Mouse (Mus musculus): Measurements from ENCODE around the gene Col6a5. TPM values are rescaled to one million over a fixed set of nuclear protein-coding genes. Genes with fewer than 3 reads are reported as not detected.

The Col6a5 gene
- polyA plus RNA-seq (2012; rRNA removed) = 1.7 and 2.8 TPM in 2 replicates
- polyA plus RNA-seq (2014; fragmentation: Nextera tagmentation; extraction: Ambion mirVana) = 0.58 and 1.1 TPM in 2 replicates

DNA sequence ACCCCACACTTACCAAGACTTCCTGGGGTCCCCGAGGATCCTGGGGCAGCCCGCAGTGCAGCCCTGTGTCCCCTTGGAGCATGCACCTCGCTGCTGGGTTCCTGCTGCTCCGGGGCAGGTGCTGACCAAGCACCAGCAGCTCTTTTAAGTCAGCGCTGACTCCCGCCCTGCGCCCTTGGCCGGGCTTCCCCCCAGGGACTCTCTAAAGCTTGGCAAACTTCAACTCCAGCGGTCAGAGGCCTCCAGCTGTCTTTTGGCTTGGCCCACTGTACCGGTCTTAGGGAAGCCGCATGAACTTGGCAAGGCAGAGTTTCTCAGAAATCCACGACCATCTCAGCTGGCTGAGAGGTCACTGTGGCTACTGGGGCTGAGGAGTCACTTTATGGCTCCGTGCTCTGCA lies at the start of gene Col6a5:
Col6a5 (minus strand) TSS at position 111 of the 400 bp plus-strand sequence.
- 13% methylated on average over 13 of the region's 13 CpGs for WGBS
- no peaks in the 10 kb centered on the region for H3K27me3 ChIP-seq (ENCODE audit: control insufficient read depth, insufficient read depth, low read length)
- TF ChIP-seq POLR2A (IDR thresholded peaks at IDR 0.05; ENCODE audit: borderline replicate concordance, extremely low read depth, insufficient read depth, insufficient read length) = no peak
- ATAC-seq (ENCODE audit: low FRiP score, low read depth) = no peak
- H3K4me2 ChIP-seq (replicated peaks; ENCODE audit: low read depth, low read length, severe bottlenecking) = no peak within 1 kb of the TSS
- peaks cover 7% of the 10 kb centered on the region for H3K4me1 ChIP-seq (ENCODE audit: control insufficient read depth, insufficient read depth, low read length)
- H3K9me3 ChIP-seq (ENCODE audit: control insufficient read depth, low read length) = no peaks in the 10 kb centered on the region
- peak; percentile 26 for DNase-seq (ENCODE audit: low spot score)
- H3K36me3 ChIP-seq (ENCODE audit: control insufficient read depth, insufficient read depth, low read length) = no peaks in the 10 kb centered on the region
- no peak within 1 kb of the TSS for H3K4me3 ChIP-seq (replicated peaks; ENCODE audit: low read length)
- H3K27ac ChIP-seq (replicated peaks; ENCODE audit: low read depth, low read length) = no peak within 1 kb of the TSS
- no peak within 1 kb of the TSS for H3K9ac ChIP-seq (ENCODE audit: low read depth, low read length, severe bottlenecking)

DNA sequence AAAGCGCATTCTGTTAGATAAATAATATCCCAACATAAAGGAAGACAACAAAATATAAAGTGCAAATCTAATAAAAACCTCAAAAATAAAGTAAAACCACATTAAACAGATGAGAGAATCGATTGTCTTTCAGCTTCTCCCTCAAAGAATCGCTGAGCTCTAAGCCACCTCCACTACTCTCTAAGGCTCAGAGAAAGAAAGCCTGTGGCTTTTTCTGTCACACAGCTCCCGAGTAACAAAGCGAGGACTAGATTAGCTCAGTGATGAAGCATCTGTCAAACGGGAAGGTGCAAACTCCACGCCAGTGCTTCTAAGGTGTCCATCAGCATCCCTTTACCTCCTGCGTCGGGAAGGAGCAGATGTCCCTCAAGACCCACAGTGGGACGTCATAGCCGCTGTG lies 37.5 kb upstream of the Col6a5 start:
- Histone ChIP-seq H3K27me3 (ENCODE audit: control insufficient read depth, insufficient read depth, low read length) (no peaks in the 10 kb centered on the region), H3K9me3 (ENCODE audit: control insufficient read depth, low read length) (no peaks in the 10 kb centered on the region), H3K36me3 (ENCODE audit: control insufficient read depth, insufficient read depth, low read length) (no peaks in the 10 kb centered on the region), H3K4me2 (replicated peaks; ENCODE audit: low read depth, low read length, severe bottlenecking) (no peak overlapping the region), H3K4me1 (ENCODE audit: control insufficient read depth, insufficient read depth, low read length) (no peaks in the 10 kb centered on the region), H3K27ac (replicated peaks; ENCODE audit: low read depth, low read length) (no peak overlapping the region), H3K9ac (ENCODE audit: low read depth, low read length, severe bottlenecking) (no peak overlapping the region), H3K4me3 (replicated peaks; ENCODE audit: low read length) (no peak overlapping the region)
- ATAC-seq (ENCODE audit: low FRiP score, low read depth) = no peak
- no peak for DNase-seq (ENCODE audit: low spot score)
- WGBS = 53% methylated on average over 11 of the region's 11 CpGs
- TF ChIP-seq POLR2A (IDR thresholded peaks at IDR 0.05; ENCODE audit: borderline replicate concordance, extremely low read depth, insufficient read depth, insufficient read length) = no peak

DNA sequence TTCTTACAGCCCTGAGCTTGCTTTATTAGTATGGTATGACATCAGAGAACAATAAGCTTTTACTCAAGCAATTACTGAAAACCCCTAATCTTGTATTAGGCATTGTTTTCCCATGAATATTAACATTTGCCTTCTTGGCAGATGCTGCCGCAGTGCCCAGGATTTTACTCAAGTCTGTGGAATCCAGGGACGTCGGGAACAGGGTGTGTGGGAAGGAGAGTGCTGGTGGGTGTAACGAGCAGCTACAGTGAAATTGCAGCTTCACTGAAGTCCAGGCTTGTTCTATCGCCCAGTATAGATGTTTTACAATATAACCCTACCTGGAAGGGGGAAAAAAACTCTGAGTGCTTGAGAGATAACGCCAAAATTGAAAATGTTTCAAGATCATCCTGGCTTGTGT lies 32.0 kb upstream of the Col6a5 start:
- H3K4me3 ChIP-seq (replicated peaks; ENCODE audit: low read length) = no peak overlapping the region
- H3K4me1 ChIP-seq (ENCODE audit: control insufficient read depth, insufficient read depth, low read length) = no peaks in the 10 kb centered on the region
- no peaks in the 10 kb centered on the region for H3K9me3 ChIP-seq (ENCODE audit: control insufficient read depth, low read length)
- ATAC-seq (ENCODE audit: low FRiP score, low read depth) (no peak), DNase-seq (ENCODE audit: low spot score) (no peak)
- H3K36me3 ChIP-seq (ENCODE audit: control insufficient read depth, insufficient read depth, low read length) = no peaks in the 10 kb centered on the region
- WGBS = 70% methylated on average over 6 of the region's 6 CpGs
- no peak overlapping the region for H3K9ac ChIP-seq (ENCODE audit: low read depth, low read length, severe bottlenecking)
- no peak overlapping the region for H3K27ac ChIP-seq (replicated peaks; ENCODE audit: low read depth, low read length)
- no peak overlapping the region for H3K4me2 ChIP-seq (replicated peaks; ENCODE audit: low read depth, low read length, severe bottlenecking)
- TF ChIP-seq POLR2A (IDR thresholded peaks at IDR 0.05; ENCODE audit: borderline replicate concordance, extremely low read depth, insufficient read depth, insufficient read length) = no peak
- no peaks in the 10 kb centered on the region for H3K27me3 ChIP-seq (ENCODE audit: control insufficient read depth, insufficient read depth, low read length)

DNA sequence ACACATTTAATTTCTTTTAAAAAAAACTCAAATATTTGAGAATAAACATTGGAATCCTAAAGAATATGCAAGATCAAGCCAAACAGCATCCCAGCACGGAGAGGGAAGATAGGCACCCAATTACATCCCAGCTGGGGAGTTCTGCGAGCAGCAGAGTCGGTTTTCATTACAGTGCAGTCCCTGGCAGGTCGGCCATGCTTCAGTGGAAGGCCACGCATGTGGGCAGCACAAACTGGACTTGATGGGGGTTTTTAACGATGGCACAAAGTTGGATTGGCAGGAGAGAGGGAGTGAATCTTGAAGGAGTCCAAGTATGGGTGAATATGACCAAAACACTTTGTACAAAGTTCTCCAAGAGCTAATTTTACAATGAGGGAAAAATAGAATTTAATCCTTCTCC lies 29.7 kb upstream of the Col6a5 start:
- no peak for TF ChIP-seq POLR2A (IDR thresholded peaks at IDR 0.05; ENCODE audit: borderline replicate concordance, extremely low read depth, insufficient read depth, insufficient read length)
- no peaks in the 10 kb centered on the region for H3K4me1 ChIP-seq (ENCODE audit: control insufficient read depth, insufficient read depth, low read length)
- H3K9me3 ChIP-seq (ENCODE audit: control insufficient read depth, low read length) = no peaks in the 10 kb centered on the region
- H3K4me2 ChIP-seq (replicated peaks; ENCODE audit: low read depth, low read length, severe bottlenecking) = no peak overlapping the region
- no peak for DNase-seq (ENCODE audit: low spot score)
- ATAC-seq (ENCODE audit: low FRiP score, low read depth) = no peak
- no peak overlapping the region for H3K4me3 ChIP-seq (replicated peaks; ENCODE audit: low read length)
- no peak overlapping the region for H3K9ac ChIP-seq (ENCODE audit: low read depth, low read length, severe bottlenecking)
- WGBS = 59% methylated on average over 6 of the region's 6 CpGs
- H3K36me3 ChIP-seq (ENCODE audit: control insufficient read depth, insufficient read depth, low read length) = no peaks in the 10 kb centered on the region
- no peak overlapping the region for H3K27ac ChIP-seq (replicated peaks; ENCODE audit: low read depth, low read length)
- H3K27me3 ChIP-seq (ENCODE audit: control insufficient read depth, insufficient read depth, low read length) = no peaks in the 10 kb centered on the region

DNA sequence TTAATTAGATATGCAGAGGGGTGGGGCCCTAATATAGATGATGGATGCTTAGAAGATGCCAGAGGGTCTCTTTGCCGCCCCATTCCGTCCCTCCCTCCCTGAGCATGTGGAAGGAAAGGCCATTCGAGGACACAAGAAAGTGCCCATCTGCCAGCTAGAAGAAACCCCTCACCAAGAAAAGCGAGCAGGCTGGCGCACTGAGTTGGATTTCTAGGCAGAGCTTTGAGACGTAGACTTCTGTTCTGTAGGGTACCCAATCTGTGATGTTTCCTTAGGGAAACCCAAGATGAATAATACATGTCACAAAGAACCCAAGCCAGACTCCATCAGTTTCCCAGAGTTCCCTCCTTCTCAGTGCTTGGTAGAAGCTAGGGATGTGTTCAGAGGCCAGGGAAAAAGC lies 29.0 kb upstream of the Col6a5 start:
- H3K4me3 ChIP-seq (replicated peaks; ENCODE audit: low read length) = no peak overlapping the region
- no peaks in the 10 kb centered on the region for H3K27me3 ChIP-seq (ENCODE audit: control insufficient read depth, insufficient read depth, low read length)
- H3K36me3 ChIP-seq (ENCODE audit: control insufficient read depth, insufficient read depth, low read length) = no peaks in the 10 kb centered on the region
- no peak for DNase-seq (ENCODE audit: low spot score)
- no peak for ATAC-seq (ENCODE audit: low FRiP score, low read depth)
- no peak overlapping the region for H3K9ac ChIP-seq (ENCODE audit: low read depth, low read length, severe bottlenecking)
- H3K27ac ChIP-seq (replicated peaks; ENCODE audit: low read depth, low read length) = no peak overlapping the region
- no peak for TF ChIP-seq POLR2A (IDR thresholded peaks at IDR 0.05; ENCODE audit: borderline replicate concordance, extremely low read depth, insufficient read depth, insufficient read length)
- H3K4me2 ChIP-seq (replicated peaks; ENCODE audit: low read depth, low read length, severe bottlenecking) = no peak overlapping the region
- H3K9me3 ChIP-seq (ENCODE audit: control insufficient read depth, low read length) = no peaks in the 10 kb centered on the region
- no peaks in the 10 kb centered on the region for H3K4me1 ChIP-seq (ENCODE audit: control insufficient read depth, insufficient read depth, low read length)
- WGBS = 84% methylated on average over 6 of the region's 6 CpGs

DNA sequence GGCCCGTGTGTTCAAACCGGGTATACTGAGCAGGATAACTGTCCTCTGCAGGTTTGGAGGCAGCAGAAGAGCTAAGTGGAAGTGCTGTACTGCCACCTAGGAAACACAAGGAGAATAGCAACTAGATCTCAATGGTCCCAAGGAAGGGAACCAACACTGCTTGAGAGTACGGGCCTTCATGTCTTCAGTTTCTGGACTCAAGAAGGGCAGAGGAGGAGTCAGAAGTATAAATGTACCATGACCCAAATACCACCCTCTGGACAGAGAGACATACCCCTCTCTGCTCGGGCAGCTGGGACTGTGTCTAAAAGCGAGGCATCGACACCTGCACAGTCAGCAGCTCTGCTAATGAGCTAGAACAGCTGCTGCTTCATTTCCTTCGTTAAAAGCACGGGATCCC lies 27.7 kb upstream of the Col6a5 start:
- no peak for TF ChIP-seq POLR2A (IDR thresholded peaks at IDR 0.05; ENCODE audit: borderline replicate concordance, extremely low read depth, insufficient read depth, insufficient read length)
- no peak overlapping the region for H3K9ac ChIP-seq (ENCODE audit: low read depth, low read length, severe bottlenecking)
- no peaks in the 10 kb centered on the region for H3K9me3 ChIP-seq (ENCODE audit: control insufficient read depth, low read length)
- no peaks in the 10 kb centered on the region for H3K27me3 ChIP-seq (ENCODE audit: control insufficient read depth, insufficient read depth, low read length)
- no peaks in the 10 kb centered on the region for H3K4me1 ChIP-seq (ENCODE audit: control insufficient read depth, insufficient read depth, low read length)
- no peaks in the 10 kb centered on the region for H3K36me3 ChIP-seq (ENCODE audit: control insufficient read depth, insufficient read depth, low read length)
- no peak overlapping the region for H3K4me2 ChIP-seq (replicated peaks; ENCODE audit: low read depth, low read length, severe bottlenecking)
- no peak overlapping the region for H3K4me3 ChIP-seq (replicated peaks; ENCODE audit: low read length)
- no peak for DNase-seq (ENCODE audit: low spot score)
- 59% methylated on average over 8 of the region's 8 CpGs for WGBS
- H3K27ac ChIP-seq (replicated peaks; ENCODE audit: low read depth, low read length) = no peak overlapping the region
- ATAC-seq (ENCODE audit: low FRiP score, low read depth) = no peak
